Mouse (Mus musculus) E14TG2a.4 (cell line): ENCODE data around the gene Zmpste24.

ENCODE experiments used
- CTCF ChIP-seq: conservative IDR thresholded peaks from 2 replicates; pipeline ENCODE4 v1.5.1; 2014; ENCODE audit warnings: low read length
- POU5F1 ChIP-seq: IDR thresholded peaks from 2 replicates; pipeline ENCODE4 v1.6.1; 2014; ENCODE audit warnings: low read length, borderline replicate concordance

DNA sequence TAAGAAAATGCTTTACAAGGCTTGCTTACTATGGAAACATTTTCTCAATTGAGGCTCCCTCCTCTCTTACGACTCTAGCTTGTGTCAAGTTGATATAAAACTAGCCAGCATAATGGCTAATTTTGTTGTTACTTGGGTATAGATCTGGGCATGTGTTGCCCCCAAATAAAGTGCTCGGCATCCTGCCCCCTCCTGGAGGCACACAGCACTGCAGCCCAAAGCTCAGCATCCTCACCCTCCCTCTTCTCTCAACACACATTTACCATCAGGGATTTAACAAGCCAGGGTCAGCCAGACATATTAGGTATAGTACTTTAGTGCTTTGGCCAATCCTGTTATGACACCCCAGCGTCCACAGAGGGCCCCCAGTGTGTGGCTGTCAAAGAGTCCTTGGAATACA, 41.7 kb downstream of the Zmpste24 start:
- TF ChIP-seq CTCF (peak; percentile 93), POU5F1 (no peak)
